Mouse (Mus musculus): ENCODE results near the gene Tcirg1.

Tcirg1 gene

DNA sequence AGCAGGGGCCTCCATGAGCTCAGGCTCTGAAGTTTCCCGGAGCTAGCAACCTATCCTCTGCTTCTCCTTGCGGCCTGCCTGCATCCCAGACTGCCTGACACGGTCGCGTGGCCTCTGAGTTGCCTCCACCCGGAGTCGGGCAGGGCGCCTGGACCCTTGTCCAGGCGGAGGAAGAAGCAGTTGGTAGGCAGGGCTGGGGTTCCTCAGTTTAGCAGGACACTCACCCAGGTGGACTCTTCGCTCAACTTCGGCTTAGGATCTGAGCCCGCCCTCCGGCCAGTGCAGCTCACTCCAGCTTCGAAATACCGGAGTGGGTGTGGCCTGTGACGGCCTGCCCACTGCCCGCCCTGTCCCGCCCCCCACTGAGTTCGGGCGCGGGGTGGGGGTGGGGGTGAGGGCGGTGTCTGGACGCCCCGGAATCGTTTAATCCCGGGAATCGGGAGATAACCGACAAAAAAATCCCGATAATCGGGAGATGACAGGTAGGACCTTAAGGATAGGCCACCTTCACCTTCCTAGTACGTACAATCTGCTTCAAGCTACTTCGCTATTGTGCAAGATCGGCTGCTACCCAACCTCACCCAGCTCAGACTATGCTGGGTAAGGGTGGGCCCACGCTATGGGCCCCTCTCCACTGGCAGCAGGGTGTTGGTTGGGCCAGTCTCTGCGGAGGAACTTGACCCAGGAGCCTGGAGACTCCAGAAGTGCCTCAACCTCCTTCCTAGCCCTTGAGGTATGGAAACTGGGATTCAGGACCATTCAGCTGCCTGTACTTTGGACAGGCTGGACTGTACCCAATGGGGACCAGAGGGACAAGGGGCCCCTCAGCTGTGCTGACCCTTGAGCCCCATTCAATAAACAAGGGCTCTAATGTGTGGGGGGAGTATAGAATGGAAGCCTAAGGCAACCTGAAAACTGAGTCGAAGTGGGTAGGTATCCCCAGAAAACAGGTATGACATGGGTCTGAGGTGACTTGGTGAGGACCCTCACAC, at the start of gene Tcirg1:
Gene Tcirg1, minus strand, starts transcription at position 339 of the 992 bp plus-strand sequence.
- peak; percentile 89 for DNase-seq (ENCODE audit: low read depth, low spot score)

DNA sequence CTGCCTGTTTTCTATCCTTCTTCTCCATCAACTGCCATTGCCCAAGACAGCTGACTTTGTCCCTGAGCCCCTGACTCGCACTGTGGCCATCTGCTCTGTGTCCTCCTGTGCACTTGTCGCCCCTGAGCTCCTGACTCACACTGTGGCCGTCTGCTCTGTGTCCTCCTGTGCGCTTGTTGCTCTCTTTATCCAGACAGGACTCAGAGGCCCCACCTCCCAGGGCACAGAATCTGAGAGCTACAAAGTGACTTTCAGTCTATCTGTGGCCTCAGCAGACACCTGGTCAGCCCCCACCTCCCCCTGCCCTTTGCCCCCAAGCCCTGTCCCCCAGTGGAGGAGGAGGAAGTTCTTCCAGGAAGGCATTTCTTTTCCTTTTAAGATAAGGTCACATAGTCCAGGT, 48.9 kb upstream of the Tcirg1 start:
- DNase-seq (ENCODE audit: low read depth, low spot score), result no peak

DNA sequence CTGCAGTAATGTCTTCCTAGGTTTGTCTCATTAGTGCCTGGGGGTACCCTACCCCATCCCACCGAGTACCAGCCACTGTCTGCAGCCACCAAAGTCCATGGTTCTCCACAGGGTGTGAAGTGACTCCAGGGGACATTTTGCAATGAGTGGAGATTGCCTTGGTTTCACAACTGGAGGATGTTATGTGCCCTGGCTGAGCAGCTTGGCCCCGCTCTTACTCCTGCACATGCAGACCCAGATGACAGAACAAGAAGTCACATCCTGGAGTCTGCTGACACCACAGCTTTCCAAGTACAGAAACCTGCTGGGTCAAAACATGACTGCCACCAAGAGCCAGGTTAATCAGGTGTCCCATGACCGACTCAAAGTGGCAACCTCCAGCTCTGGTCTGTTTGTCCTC, 48.1 kb upstream of the Tcirg1 start:
- DNase-seq (ENCODE audit: low read depth, low spot score), result no peak

DNA sequence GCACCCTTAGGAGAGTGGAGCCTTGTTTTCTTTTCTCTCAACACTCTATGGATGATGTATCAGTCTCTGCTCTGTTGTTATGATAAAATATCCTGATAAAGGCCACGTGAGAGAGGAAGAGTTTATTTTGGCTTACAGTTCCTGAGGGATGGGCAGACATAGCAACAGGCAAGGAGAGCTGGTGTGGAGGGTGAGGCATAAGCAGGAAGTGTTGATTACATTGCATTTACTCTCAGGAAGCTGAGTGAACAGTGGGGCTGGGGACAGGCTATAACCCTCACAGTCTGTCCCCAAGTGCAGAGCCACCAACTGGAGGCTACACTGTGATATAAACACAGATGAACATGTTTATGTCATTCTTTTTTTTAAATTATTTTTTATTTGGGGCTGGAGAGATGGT, 45.2 kb upstream of the Tcirg1 start:
- no peak for DNase-seq (ENCODE audit: low read depth, low spot score)

DNA sequence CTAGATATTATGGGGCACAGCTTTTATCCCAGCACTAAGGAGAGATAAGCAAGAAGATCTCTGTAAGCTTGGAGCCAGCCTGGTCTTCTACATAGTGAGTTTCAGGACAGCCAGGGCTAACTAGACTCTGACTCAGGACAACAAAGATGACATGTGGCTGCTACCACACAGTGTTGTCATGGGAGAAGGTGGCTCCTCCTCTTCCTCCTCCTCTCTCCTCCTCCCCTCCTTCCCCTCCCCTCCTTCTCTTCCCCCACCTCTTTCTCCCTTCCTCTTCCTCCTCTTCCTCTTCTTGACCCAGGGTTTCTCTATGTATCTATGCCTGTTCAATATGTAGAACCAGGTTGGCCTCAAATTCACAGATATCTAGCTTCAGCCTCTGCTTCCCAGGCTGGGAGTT, 44.5 kb upstream of the Tcirg1 start:
- DNase-seq (ENCODE audit: low read depth, low spot score), result no peak

DNA sequence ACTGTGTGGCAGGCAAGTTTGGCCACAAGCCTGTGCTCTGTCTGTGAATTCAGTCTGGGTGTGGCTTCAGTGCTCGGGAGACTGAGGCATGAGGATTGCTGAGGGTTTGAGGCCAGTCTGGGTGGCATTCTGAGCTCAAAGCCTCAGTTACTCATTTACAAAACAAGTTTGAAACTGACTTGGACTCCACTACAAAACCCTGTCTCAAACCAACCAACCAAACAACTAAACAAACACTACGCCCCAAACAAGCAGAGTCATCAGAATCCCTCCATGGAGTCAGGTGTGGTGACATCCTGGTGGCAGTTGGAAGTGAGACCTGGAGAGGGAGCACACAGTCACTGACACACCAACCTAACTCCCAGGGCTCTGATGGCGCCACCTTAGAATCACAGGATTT, 43.4 kb upstream of the Tcirg1 start:
- no peak for DNase-seq (ENCODE audit: low read depth, low spot score)

DNA sequence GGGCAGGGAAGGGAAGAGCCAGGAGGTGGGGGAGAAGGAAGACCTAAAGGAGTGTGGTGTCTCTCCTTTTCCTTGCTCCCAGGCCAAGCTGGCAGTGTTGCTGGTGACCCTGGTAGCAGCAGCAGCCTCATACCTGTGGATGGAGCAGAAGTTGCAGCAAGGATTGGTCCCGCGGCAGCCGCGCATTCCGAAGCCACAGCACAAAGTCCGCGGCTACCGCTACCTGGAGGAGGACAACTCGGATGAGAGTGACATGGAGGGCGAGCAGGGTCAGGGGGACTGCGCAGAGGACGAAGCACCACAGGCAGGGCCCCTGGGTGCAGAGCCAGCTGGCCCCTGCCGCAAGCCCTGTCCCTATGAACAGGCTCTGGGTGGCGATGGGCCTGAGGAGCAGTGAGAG, 41.6 kb upstream of the Tcirg1 start:
- no peak for DNase-seq (ENCODE audit: low read depth, low spot score)

DNA sequence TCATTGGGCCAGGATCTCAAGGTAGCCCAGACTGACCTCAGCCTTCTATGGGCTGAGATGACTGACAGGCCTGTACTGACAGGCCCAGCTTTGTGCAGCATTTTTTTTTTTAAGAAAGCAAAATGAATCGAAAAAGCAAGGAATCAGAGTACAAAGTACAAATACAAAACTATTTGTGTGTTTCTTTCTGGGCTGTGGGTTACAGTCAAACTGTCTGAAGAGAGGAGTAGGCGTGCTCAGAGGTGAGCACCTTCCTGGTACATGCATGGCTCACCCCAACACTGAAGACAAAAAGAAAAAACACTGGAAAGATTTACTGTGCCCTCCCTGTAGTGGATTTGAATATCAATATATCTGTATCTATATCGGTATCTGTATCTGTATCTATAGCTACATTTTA, 40.9 kb upstream of the Tcirg1 start:
- no peak for DNase-seq (ENCODE audit: low read depth, low spot score)

DNA sequence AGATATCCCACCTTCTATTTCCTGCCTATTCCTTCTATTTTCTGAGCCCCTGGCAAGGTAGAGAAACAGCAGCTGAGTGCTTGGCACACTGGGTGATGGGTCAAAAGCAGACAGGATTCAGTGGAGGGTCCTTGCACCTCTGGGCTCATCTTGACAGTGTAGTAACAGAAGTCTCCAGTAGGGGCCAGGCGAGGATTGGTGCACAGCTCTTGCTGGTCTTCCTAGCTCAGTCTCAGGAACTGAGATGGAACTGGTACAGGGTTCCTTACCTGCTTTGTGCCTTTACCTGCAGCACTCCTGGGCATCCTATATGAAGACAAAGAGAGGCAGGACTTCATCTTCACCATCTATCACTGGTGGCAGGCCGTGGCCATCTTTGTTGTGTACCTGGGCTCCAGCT, 39.8 kb upstream of the Tcirg1 start:
- peak; percentile 69 for DNase-seq (ENCODE audit: low read depth, low spot score)

DNA sequence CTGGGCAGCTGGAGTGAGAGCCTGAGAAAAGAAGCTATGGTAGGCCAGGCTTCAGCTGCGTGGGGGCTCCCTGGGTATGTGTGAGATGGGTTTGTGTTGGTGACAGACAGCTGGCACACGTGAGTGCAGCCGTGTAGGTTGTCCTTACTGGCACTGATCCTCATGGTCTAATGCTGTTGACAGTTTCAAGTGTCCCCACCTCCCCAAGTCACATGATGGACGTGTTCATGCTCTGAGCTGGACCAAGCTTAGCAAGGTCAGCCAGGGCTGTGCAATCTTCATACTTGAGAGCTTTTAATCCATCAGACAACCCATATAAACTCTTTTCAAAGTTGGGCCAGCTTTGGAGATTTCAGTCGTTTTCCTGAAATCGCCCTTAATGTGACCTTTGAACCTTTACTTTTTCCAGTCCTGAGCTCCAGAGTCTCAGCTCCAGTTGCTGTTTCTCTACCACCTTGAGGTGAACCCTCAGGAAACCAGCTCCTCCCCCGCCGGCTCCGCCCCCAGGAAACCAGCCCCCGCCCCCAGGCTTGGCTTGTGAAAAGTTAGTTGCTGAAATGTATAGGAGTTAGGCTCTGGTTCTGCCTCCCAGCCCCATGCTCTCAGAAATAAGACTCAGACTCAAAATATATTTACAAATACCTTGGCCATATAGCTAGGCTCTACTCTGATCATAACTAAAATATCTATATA, 39.1 kb upstream of the Tcirg1 start:
- peak; percentile 31 for DNase-seq (ENCODE audit: low read depth, low spot score)

DNA sequence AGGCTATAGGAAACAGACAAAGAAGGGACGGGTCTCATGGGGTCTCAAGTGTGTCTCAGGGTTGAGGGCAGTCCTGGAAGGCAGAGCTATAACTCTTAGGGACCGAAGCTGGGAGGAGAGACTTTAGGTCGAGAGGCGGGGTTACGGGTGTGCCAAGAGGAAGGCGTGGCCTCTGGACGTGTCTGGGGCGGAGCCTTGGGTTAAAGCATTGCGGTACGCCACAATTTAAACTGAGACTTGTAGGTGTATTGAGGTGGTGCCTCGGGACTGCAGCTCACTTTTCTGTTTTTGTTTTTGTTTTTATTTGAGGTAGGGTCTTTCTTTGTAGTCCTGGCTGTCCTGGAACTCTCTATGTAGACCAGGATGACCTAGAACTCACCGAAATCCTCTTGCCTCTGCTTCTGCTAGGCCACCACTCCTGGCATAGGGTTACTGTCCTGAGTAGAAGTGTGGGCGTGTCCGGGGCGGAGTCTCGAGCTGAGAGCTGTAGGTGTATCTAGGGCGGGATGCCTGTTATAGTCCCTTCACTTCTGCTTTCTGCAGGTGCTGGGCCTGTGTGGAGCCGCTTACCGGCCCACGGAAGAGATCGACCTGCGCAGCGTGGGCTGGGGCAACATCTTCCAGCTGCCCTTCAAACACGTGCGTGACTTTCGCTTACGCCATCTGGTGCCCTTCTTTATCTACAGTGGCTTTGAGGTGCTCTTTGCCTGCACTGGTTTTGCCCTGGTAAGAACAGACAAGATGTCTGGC, 36.2 kb upstream of the Tcirg1 start:
- DNase-seq (ENCODE audit: low read depth, low spot score), result peak; percentile 98

DNA sequence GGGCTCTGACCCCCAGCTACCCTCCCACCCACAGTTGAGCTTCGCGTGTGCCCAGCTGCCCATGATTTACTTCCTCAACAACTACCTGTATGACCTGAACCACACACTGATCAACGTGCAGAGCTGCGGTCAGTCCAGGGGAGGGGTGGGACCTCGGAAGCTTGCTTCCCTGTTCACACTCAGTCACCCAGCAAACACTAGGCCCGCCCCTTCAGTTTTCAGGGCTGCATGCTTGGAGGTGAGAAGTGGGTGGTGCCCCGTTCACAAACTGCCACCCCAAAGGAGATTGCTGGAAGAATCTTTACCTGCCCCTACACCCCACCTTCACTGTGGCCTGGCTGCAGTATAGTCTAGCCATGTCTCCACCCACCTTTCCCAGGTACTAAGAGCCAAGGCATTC, 35.4 kb upstream of the Tcirg1 start:
- DNase-seq (ENCODE audit: low read depth, low spot score), result peak; percentile 81

DNA sequence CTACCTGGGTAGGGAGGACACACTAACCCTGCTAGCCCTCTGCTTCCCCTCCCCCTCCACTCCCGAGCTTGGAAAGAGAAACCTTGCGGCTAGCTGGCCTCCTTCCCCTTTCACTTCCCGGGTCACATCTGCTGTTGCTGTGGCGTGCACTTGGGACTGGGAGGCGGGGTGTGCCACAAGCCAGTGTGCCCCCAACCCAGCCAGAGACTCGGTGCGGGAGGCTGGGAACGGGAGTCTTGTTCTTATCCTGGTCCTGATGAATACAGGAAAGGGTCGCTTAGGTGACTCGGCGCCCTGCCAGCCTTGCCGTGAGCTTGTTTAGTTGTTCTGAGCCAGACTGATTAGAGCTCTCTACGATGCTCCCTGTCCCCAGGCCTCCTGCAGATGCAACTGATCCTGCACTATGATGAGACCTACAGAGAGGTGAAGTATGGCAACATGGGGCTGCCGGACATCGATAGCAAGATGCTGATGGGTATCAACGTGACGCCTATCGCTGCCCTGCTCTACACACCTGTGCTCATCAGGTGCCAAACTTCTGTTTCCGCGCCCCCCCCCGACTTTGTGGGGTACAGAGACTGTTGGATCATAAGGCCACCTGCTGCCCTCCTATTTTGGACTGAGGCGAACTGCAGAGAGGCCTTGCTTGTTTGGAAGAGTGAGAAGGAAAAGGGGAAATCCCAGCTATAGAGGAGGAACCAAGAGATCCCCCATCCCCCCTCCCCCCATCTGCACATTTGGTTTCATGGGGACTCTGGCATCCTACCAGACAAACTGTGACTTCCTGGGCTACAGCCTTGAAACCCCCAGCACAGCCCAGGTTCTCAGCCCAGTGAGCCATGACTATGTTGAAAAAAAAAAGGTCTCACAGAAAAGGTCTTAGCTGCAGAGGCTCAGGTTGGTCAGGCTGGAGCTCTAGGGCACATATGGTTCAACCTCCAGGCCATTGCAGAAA, 29.2 kb upstream of the Tcirg1 start:
- DNase-seq (ENCODE audit: low read depth, low spot score), result peak; percentile 94

DNA sequence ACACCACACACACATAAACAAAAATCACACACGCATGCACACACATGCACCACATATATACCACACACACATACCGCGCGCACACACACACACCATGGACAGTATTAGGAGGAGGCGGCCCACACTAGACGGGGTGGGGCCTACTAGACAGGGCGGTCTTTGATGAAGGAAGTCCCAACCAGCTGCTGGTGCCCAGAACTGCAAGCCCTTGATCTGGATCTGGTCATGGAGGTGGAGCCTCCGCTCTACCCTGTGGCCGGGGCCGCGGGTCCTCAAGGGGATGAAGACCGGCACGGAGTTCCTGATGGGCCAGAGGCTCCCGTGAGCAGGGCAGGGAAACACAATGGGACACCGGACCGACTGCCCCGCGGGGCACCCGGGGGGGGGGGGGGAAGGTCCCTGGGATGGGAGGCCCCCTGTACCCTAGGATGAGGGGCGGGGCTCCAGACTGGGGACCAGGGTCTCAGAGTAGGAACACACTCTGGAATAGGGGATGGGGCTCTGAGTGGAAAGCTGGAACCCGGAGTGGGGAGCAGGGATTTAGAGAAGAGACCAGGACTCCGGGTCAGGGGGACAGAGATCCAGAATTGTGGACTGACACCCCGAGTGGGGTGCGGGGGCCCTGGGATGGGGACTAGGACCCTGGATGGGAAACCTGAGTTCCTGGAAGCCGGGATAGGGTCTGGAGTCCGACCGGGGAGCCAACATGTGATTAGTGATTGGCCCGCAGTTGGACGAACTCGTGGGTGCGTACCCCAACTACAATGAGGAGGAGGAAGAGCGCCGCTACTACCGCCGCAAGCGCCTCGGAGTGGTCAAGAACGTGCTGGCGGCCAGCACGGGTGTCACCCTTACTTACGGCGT, 28.3 kb upstream of the Tcirg1 start, which contains the start of gene Unc93b1:
Gene Unc93b1, plus strand, starts transcription at position 155 of the 864 bp plus-strand sequence.
- DNase-seq (ENCODE audit: low read depth, low spot score), result peak; percentile 91

DNA sequence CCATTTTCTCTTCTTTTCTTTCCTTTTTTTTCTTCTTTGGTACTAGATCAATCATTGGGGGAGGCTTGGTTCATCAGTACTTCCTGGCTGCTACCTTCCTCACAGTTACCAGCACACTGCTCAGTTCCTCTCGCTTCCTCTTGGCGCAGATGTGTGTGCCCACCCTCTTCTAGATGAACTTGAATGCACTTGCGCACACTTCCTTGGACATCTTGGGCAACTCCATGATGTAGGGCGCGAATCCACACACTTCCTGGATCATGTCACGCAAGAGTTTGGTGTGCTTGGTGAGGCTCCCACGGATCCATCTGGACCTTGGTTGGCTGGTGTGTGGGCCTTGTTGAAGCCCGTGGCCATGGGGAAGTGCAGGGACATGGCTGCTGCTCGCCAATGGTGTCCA, 24.8 kb upstream of the Tcirg1 start:
- DNase-seq (ENCODE audit: low read depth, low spot score), result peak; percentile 86

DNA sequence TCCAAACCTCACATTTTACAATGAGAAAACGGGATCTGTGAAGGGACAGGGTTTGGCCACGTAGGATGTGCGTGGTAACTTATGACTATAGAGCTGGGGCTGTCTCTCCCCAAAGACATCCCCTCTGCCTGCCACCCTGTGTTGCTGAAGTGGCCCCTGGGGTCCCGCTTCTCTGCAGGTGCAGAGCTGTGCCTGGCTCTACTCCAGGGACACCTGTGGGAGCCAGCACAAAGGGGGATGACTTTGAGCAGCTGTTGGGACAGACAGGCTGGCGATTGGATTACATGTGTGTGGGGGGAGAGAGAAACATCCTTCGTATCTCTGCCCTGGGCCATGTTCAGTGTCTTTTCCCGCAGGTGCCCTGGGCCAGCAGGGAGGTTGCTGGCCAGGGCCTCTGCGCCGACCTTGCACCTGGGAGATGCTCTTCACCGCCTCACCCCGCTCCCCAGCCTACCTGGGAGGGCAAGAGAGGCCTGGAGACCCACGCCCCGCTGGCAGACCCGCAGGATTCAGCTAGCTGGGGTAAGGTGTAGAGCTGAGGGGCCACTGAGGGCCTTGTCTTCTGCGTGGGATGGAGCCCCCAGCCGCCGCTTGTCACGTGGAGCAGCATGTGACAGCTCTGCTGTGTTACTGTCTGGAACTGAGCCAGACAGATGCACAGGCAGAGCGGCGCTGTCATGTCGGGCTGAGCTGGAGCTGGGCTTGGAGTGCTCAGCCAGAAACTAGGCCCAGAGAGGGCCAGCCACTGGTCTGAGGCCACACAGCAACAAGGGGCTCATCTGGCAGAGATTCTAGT, 23.5 kb upstream of the Tcirg1 start:
- peak; percentile 65 for DNase-seq (ENCODE audit: low read depth, low spot score)

DNA sequence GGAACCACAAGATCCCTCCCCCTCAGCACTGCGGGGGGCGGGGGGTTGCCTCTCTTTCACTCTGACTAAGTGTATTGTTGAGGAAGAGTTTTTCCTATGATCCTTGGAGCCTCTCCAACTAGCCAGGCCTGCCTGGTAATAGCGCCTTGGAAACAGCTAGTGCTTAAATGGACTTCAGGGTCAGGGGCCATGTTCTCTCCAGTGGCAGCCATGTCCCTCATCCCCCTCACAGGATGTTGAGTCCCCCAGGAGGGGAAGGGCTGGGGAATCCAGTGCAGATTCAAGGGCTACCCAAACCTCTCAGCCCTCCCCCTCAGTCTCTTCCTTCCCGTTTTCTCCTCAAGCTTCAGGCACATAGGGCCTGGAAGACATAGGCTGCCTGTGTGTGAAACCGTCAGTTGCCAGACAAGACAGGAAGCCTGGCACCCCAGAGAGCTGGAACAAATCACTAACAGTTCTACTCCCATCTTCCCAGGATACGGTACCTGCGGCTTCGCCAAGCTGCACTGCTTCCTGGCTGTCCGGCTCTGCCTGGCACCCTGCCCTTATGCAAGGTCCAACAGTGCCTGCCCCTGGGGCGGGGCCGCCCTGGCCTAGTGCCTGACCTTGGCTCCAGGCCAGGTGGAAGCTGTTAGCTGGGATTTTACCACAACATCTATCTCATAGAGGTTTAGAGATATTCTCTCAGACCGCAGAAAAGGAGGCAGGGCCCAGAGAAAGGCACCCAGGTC, 22.4 kb upstream of the Tcirg1 start, which contains the start of gene Aldh3b1:
Gene Aldh3b1, minus strand, starts transcription at position 598 of the 731 bp plus-strand sequence.
- DNase-seq (ENCODE audit: low read depth, low spot score), result no peak

DNA sequence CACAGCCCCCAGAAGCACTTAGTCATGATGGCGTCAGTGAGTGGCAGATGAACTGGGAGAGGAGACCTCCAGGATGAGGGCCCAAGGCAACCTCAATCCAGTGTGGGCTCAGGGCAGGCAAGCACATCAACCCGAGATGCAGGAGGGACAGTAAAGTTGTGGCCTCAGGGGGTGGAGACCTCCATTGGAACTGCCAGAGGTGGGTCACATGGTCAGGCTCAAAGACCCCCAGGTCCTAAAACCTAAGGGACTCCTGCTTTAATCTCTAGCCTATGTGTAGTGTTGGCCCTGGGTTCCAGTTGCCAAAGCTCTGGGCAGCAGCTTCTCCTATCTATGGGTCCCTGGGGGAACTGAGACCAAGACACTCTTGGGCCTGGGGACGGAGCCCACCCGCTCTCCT, 21.8 kb upstream of the Tcirg1 start:
- DNase-seq (ENCODE audit: low read depth, low spot score), result no peak
